Mouse (Mus musculus) ES-E14 (cell line): Measurements from ENCODE around the gene Il10rb.

Experiments
- MAFK ChIP-seq: IDR thresholded peaks from 2 replicates; pipeline ENCODE4 v1.6.1; 2014; ENCODE audit warnings: mild to moderate bottlenecking, low read depth, low read length, inconsistent platforms; ENCODE audit not compliant: insufficient read depth
- ZC3H11A ChIP-seq: IDR thresholded peaks from 2 replicates; pipeline ENCODE4 v1.6.1; 2012; ENCODE audit warnings: low read depth, mild to moderate bottlenecking, inconsistent platforms, low read length, borderline replicate concordance
- ZNF384 ChIP-seq: IDR thresholded peaks from 2 replicates; pipeline ENCODE4 v1.6.1; 2012; ENCODE audit warnings: low read depth, low read length, inconsistent platforms

GRCm38 (mm10) chr16:91450137-91451064, 44.4 kb downstream of the Il10rb start:
- TF ChIP-seq ZC3H11A (no peak), ZNF384 (no peak), MAFK (no peak)
